Mouse (Mus musculus) macrophage (primary cell): Measurements from ENCODE around the gene Slc13a3. TPM values are rescaled to one million over a fixed set of nuclear protein-coding genes. Genes with fewer than 3 reads are reported as not detected.
A peak's percentile ranks its signal among the peaks of the same experiment; 100 is the strongest.

ENCODE experiments used
- H3K27ac ChIP-seq: fragments of 350-480 bp; formaldehyde crosslinking; 2 replicates; pipeline ENCODE4 v1.9.0; 2021
- H3K36me3 ChIP-seq: fragments of 350-480 bp; formaldehyde crosslinking; 2 replicates; pipeline ENCODE4 v1.9.0; 2021; ENCODE audit errors: inconsistent target
- H3K4me3 ChIP-seq: fragments of 350-480 bp; formaldehyde crosslinking; 2 replicates; pipeline ENCODE4 v1.9.0; 2021; ENCODE audit errors: inconsistent target
- H3K79me2 ChIP-seq: fragments of 350-480 bp; formaldehyde crosslinking; 2 replicates; pipeline ENCODE4 v1.9.0; 2021; ENCODE audit errors: inconsistent target
- WGBS: methylation state at CpG from one replicate; pipeline ENCODE4 v1.1.7; 2026; ENCODE audit warnings: inconsistent platforms; ENCODE audit not compliant: missing documents; 5-methylcytosine and 5-hydroxymethylcytosine counted together
- polyA plus RNA-seq: library from polyadenylated mRNA; stranded (reverse); fragments of 250-400 nt; gene quantifications from 3 replicates; pipeline ENCODE4 v1.2.4, GENCODE M21; 2018; ENCODE audit warnings: inconsistent platforms

Slc13a3 gene
- polyA plus RNA-seq, 1 experiment from 2014 or later, result 0.27 TPM

DNA sequence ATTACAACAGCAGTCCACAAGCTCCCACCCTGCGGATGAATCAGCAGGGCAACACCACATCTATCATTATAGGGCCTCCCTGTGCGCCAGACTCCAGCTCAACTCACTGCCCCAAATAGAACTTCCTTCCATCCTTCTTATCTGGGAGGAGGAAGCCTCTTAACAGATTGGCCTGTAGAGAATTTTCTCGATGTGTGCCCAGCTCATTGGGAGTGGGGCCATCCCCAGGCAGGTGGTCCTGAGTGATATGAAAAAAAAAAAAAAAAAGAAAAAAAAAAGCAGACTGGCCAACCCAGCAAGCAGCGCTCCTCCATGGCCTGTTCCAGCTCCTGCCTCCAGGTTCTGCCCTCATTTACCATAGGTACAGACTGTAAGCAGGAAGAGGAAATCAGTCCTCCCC lies 97.0 kb downstream of the Slc13a3 start:
- WGBS, result 27% methylated on average over 4 of the region's 4 CpGs
- Histone ChIP-seq H3K27ac (peak overlapping the region; percentile 42), H3K79me2 (no peaks in the 10 kb centered on the region), H3K4me3 (no peak overlapping the region), H3K36me3 (no peaks in the 10 kb centered on the region)

DNA sequence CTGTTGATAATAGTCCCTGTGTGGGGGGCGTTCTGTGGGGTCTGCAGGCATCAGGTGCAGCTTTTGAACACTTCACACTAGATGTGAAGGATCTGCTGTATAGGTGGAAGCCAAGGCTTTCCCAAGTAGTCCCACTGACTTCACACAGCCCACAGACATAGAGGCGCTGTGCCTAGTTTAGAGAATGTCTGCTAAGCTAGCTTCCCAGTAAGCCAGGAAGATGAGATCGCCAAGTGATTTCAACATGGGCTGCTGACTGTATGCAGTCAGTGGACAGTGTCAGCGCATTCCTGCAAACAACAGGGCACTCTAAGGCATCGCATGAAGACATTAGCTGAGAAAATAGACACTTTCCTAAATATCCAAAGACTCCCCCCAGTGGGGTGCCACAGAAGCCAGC lies 97.6 kb downstream of the Slc13a3 start:
- Histone ChIP-seq H3K27ac (peak overlapping the region; percentile 42), H3K4me3 (no peak overlapping the region), H3K79me2 (no peaks in the 10 kb centered on the region), H3K36me3 (no peaks in the 10 kb centered on the region)
- 86% methylated on average over 5 of the region's 5 CpGs for WGBS

DNA sequence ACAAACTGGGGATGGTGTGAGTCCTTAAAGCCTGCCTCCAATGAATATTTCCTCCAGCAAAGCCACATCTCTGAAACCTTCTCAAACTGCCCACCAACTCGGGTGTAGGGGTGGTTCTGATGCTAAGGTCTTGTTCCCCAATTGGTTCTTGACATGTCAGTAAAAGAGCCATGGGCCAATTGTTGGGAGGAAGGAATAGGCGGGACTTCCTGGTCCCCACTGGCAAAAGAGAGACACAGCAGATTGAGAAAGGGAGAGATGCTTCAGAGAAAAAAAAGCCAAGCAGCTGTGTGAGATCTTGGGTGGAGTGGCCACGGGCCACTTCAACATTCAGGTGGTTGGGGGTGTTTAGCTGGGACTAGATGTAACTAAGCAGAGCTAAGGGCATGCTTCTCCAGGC lies 102.0 kb downstream of the Slc13a3 start:
- no peaks in the 10 kb centered on the region for H3K79me2 ChIP-seq
- H3K4me3 ChIP-seq, result no peak overlapping the region
- no peaks in the 10 kb centered on the region for H3K36me3 ChIP-seq
- 41% methylated on average over 3 of the region's 3 CpGs for WGBS
- H3K27ac ChIP-seq, result no peak overlapping the region

DNA sequence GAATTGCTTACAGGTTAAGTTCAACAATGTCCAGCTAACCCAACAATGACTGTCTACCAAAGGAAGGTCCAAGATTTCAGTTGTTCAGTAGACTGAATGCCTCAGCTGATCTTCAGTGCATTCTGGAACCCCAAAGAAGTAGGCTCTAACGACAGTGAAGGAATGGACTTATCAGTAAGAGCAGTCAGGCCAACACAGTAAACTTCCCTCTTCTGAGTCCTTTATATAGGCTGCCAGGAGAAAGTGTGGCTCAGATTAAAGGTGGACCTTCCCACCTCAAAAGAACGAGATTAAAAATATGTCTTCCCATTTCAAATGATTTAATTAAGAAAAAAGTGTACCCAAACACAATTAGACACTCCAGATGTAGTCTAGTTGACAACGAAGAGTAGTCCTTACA lies 102.7 kb downstream of the Slc13a3 start:
- Histone ChIP-seq H3K4me3 (no peak overlapping the region), H3K79me2 (no peaks in the 10 kb centered on the region), H3K36me3 (no peaks in the 10 kb centered on the region), H3K27ac (no peak overlapping the region)
- WGBS, result 36% methylated on average over 3 of the region's 3 CpGs

DNA sequence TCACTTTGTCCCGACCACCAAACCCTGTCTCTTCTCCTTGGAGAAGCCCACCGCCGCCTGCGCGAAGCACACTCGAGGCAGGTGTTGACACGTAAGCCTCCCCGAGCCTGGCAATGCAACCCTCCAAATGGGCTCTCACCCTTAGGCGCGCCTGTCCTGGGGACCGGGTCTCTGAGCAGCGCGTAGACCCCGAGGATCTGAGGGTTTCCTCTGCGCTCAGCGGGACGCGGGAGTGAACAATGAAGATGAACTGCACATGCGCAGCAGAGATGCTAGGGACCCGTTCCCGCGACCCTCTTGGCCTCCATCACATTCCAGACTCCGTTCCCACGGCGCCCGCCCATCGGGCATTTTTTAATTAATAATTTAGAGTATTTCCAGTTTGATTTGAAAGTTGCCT lies 104.5 kb downstream of the Slc13a3 start, which contains the start of gene Zfp663:
Zfp663 (minus strand) TSS at position 234 of the 400 bp plus-strand sequence.
- WGBS, result 18% methylated on average over 27 of the region's 27 CpGs
- Histone ChIP-seq H3K4me3 (no peak within 1 kb of the TSS), H3K27ac (no peak within 1 kb of the TSS), H3K36me3 (no peaks in the 10 kb centered on the region), H3K79me2 (no peaks in the 10 kb centered on the region)

DNA sequence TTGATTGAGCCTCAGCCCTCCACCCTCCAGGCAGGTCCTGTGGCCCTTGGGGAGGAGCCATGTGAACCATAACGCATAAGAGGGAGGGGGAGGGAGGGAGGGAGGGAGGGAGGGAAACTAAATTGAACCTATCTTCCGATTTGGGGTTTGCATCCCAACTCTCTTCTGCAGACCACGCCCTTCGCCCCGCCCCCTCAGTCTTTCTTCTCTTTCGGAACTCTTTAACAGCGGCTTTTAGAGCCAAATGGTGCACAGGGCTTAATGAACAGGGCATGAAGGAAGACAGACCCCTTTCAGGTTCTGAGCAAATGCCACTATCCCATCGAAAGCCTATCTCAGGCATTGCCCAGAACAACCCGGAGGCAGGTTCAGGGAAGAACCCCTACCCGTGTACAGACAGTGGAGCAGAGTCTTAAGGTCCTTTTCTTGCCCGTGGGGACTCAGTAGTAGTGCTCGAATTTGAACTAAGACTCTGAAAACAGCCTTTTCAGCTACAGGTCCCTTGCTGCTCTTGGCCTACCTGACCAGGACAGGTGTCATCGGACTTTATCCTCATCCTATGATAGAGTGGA lies 105.1 kb downstream of the Slc13a3 start:
- H3K79me2 ChIP-seq, result no peaks in the 10 kb centered on the region
- H3K4me3 ChIP-seq, result no peak overlapping the region
- no peaks in the 10 kb centered on the region for H3K36me3 ChIP-seq
- 8% methylated on average over 13 of the region's 13 CpGs for WGBS
- no peak overlapping the region for H3K27ac ChIP-seq

DNA sequence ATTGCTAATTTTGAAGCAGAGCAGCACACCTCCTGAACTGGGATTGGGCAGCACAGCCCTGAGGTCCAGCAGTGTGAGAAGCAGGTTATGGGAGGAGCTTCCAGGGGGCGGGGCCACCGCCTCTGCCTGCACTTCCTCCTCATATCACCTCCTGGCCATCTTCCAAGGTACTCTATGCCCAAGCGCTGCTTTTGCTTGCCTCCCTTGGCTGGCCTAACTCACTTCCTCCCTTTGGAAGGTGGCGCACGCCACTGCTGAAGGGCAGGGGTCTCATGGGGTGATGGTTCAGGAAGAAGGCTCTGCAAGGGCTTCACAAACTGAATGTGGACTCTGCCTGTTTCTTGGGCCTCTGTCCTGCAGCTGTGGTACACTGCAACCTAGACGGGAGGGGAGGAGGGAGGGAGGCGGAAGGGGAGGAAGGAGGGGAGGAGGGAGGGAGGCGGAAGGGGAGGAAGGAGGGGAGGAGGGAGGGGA lies 105.9 kb downstream of the Slc13a3 start:
- Histone ChIP-seq H3K4me3 (no peak overlapping the region), H3K27ac (no peak overlapping the region), H3K79me2 (no peaks in the 10 kb centered on the region), H3K36me3 (no peaks in the 10 kb centered on the region)
- 4% methylated on average over 5 of the region's 8 CpGs for WGBS

DNA sequence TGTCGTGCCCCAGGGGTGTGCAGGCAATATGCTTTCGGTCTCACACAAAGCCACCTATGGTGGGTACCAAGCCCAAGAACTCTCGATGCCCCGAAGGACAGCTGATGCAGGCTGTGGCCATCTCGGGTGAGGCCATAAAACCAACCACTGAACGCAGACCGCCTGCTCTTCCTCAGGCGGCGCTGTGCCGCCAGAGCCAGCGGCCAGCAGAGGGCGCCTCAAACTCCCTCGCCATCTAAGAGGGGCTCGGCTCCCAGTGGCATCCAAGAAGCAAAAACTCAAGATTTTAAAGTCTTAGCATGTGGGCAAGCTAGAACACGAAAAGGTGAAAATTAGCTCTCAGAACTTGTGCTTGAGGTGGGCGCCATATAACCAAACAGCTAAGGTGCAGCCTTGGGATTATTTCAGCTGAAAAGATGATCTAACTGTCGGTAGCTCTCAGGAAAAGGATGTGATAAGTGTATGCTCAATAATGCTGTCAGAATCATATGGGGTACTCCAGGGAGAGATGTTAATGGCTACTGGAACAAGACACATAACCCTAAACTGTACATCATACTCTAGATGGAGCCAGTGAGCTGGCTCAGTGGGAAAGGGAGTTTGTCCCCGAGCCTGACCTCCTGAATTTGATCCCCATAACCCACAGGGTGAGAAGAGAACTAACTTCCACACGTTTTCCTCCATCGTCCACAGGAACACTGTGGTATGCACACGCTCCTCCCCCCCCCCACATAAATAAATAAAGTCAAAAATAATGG lies 108.5 kb downstream of the Slc13a3 start:
- H3K79me2 ChIP-seq, result no peaks in the 10 kb centered on the region
- no peak overlapping the region for H3K4me3 ChIP-seq
- 8% methylated on average over 20 of the region's 21 CpGs for WGBS
- no peaks in the 10 kb centered on the region for H3K36me3 ChIP-seq
- no peak overlapping the region for H3K27ac ChIP-seq

DNA sequence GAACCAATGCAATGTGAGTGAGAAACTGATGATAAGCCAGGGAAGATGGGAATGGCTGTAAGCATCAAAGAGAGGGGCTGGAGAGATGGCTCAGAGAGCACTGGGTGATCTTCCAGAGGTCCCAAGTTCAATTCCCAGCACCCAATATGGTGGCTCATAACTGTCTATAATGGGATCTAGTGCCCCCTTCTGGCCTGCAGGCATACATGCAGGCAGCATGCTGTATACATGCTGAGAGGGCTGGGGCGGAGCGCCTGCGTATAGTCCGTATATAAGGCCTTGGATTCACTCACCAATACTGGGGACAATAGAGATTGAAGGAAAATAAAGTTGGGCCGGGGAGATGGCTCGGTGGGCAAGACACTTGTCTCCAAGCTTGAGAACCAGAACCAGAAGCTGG lies 109.7 kb downstream of the Slc13a3 start:
- no peaks in the 10 kb centered on the region for H3K79me2 ChIP-seq
- no peak overlapping the region for H3K27ac ChIP-seq
- no peak overlapping the region for H3K4me3 ChIP-seq
- 90% methylated on average over 6 of the region's 6 CpGs for WGBS
- H3K36me3 ChIP-seq, result no peaks in the 10 kb centered on the region

DNA sequence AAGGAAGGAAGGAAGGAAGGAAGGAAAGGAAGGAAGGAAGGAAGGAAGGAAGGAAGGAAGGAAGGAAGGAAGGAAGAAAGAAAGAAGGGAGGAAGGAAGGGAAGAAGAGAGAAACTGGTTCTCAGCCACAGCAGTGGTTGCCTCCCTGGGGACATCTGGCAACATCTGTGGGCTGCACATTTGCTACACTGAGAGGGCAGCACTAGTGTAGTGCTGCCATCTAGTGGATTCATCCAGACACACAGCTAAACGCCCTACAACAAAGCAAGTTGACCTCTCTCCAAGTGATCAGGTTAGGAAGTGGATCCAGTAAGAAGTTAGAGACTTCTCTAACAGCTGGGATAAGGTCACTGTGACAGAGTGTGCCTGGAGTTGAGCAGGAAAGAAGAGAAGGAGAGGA lies 112.2 kb downstream of the Slc13a3 start:
- no peaks in the 10 kb centered on the region for H3K36me3 ChIP-seq
- no peak overlapping the region for H3K4me3 ChIP-seq
- H3K27ac ChIP-seq, result no peak overlapping the region
- 0% methylated on average over 1 of the region's 1 CpGs for WGBS
- no peaks in the 10 kb centered on the region for H3K79me2 ChIP-seq

Other genes with a start within 250 kb of the Slc13a3 start
- gene Cdh22, start 238.4 kb downstream of the Slc13a3 start, polyA plus RNA-seq, result not detected in 3 replicates
- gene Slc35c2, start 185.4 kb downstream of the Slc13a3 start, polyA plus RNA-seq, result 29.3 to 58.1 TPM (median 53.2 TPM) in 3 replicates
- gene Elmo2, start 146.8 kb downstream of the Slc13a3 start, polyA plus RNA-seq, result 29.3 to 43.5 TPM (median 39.1 TPM) in 3 replicates
- gene Zfp663, start 104.5 kb downstream of the Slc13a3 start, polyA plus RNA-seq, result not detected in 3 replicates
- gene Zfp334, start 85.0 kb downstream of the Slc13a3 start, polyA plus RNA-seq, result 0.06 to 0.09 TPM (median 0.06 TPM) in 3 replicates
- gene Ocstamp, start 72.8 kb downstream of the Slc13a3 start, polyA plus RNA-seq, result 0.10 TPM in 1 of 3 replicates, not detected in the others
- 4.6 to 17.2 TPM (median 11.5 TPM) in 3 replicates for gene Trp53rka, start 20.1 kb upstream of the Slc13a3 start, polyA plus RNA-seq
- not detected in 3 replicates for gene Slc2a10, start 30.6 kb upstream of the Slc13a3 start, polyA plus RNA-seq
- not detected in 3 replicates for gene Eya2, start 121.8 kb upstream of the Slc13a3 start, polyA plus RNA-seq